Mouse (Mus musculus) hematopoietic stem cell, adult 5-6 weeks (primary cell): ENCODE results near the gene Sox15. TPM values are rescaled to one million over a fixed set of nuclear protein-coding genes. Genes with fewer than 3 reads are reported as not detected.
"Not testable (repeated sequence)": the region's sequence is repeated elsewhere in the genome, so short reads cannot be mapped to it uniquely, and the experiment has no call there.

Experiments
- ATAC-seq, 2 experiments: fragments of 125-278 bp in 1 of 2; replicated peaks in 1 of 2; 2 replicates each; pipeline ENCODE4 v1.8.0; 2016 to 2017; ENCODE audit warnings: inconsistent platforms in 2 of 2, mild to moderate bottlenecking in 2 of 2, moderate number of reproducible peaks in 2 of 2, low read depth in 1 of 2, moderate TSS enrichment in 1 of 2; ENCODE audit not compliant: low FRiP score in 2 of 2, poor library complexity in 2 of 2, severe bottlenecking in 2 of 2, insufficient read depth in 1 of 2, low TSS enrichment in 1 of 2
- total RNA-seq: library from RNA; stranded (forward); fragments of 172-1452, 232-1000 nt; gene quantifications from 2 replicates; pipeline ENCODE4 v1.2.3, GENCODE M21; 2017

Sox15 gene
- 1.5 TPM in 1 of 2 replicates, not detected in the other for total RNA-seq

GRCm38 (mm10) chr11:69655264-69656064 lies at the start of gene Sox15:
Sox15 (plus strand) TSS chr11:69655314.
- peak; percentile 34 to 54; a peak in 3 of 4 replicates for ATAC-seq

GRCm38 (mm10) chr11:69605726-69606490 lies 49.2 kb upstream of the Sox15 start, which contains the start of gene Atp1b2:
Atp1b2 (minus strand) TSS chr11:69605942.
- ATAC-seq: peak; percentile 69 to 75

GRCm38 (mm10) chr11:69606491-69606795 lies 48.7 kb upstream of the Sox15 start:
- no peak for ATAC-seq

- ATAC-seq: no peak
These were observed 48.3 kb upstream of the Sox15 start for GRCm38 (mm10) chr11:69606832-69607231.

GRCm38 (mm10) chr11:69608525-69608924 lies 46.6 kb upstream of the Sox15 start:
- ATAC-seq: no peak

- ATAC-seq: no peak
These were observed 45.7 kb upstream of the Sox15 start for GRCm38 (mm10) chr11:69609416-69609815.

- no peak; a peak in 1 of 4 replicates for ATAC-seq
These were observed 44.2 kb upstream of the Sox15 start for GRCm38 (mm10) chr11:69610899-69611298.

GRCm38 (mm10) chr11:69613553-69614256 lies 41.4 kb upstream of the Sox15 start:
- peak; percentile 35 to 53; a peak in 2 of 4 replicates for ATAC-seq

- not testable (repeated sequence) for ATAC-seq
These were observed 40.9 kb upstream of the Sox15 start for GRCm38 (mm10) chr11:69614257-69614588.

- no peak for ATAC-seq
These were observed 38.3 kb upstream of the Sox15 start for GRCm38 (mm10) chr11:69616781-69617180.

GRCm38 (mm10) chr11:69617805-69618204 lies 37.3 kb upstream of the Sox15 start, which contains the start of gene Shbg:
Shbg (minus strand) TSS chr11:69617905.
- ATAC-seq: no peak

- no peak for ATAC-seq
These were observed 34.6 kb upstream of the Sox15 start for GRCm38 (mm10) chr11:69620394-69621081.

GRCm38 (mm10) chr11:69621571-69622268 lies 33.4 kb upstream of the Sox15 start, which contains the start of gene Sat2:
Sat2 (plus strand) TSS chr11:69622024.
- no peak for ATAC-seq

- ATAC-seq: no peak
These were observed 32.7 kb upstream of the Sox15 start for GRCm38 (mm10) chr11:69622406-69622805.

- ATAC-seq: no peak
These were observed 32.1 kb upstream of the Sox15 start for GRCm38 (mm10) chr11:69623006-69623405.

- not testable (repeated sequence) for ATAC-seq
These were observed 30.8 kb upstream of the Sox15 start for GRCm38 (mm10) chr11:69624339-69624738.

GRCm38 (mm10) chr11:69628286-69628685 lies 26.8 kb upstream of the Sox15 start:
- peak in 1 of 2 experiments; percentile 44; a peak in 2 of 4 replicates for ATAC-seq
